Mouse (Mus musculus) cerebral cortex, adult 2 months (tissue): ENCODE data around the gene Aqp9.

Experiments used
- WGBS: fragments of 180-500 bp; shearing (Covaris S2); methylation state at CpG from one replicate; pipeline ENCODE4 v1.1.7; 2018; 5-methylcytosine and 5-hydroxymethylcytosine counted together

Aqp9 gene

DNA sequence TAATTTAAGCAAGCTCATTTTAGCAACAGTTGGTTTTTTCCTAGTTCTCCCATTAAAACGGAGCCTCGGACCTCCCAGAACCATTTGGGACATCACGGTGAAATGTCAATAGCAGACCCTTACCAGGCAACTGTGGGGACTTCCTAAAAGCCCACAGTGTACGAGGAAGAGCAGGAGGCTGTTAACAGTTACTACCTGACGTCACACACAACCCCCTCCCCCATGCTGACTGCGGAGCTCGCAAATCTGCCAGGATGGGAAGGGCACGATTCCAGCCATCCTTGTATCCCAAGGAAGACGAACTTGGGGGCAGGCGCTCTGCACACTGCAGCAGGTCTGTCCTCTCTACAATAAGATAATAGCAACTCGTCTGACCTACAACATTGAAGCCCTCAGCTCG is at the start of gene Aqp9:
Aqp9 (minus strand) TSS at position 172 of the 400 bp plus-strand sequence.
- 23% methylated on average over 12 of the region's 12 CpGs for WGBS

GRCm38 (mm10) chr9:71217793-71218095 is 49.3 kb upstream of the Aqp9 start:
- 22% methylated on average over 5 of the region's 5 CpGs for WGBS

- 9% methylated on average over 20 of the region's 20 CpGs for WGBS
Observed at GRCm38 (mm10) chr9:71216996-71217792, 48.7 kb upstream of the Aqp9 start.

DNA sequence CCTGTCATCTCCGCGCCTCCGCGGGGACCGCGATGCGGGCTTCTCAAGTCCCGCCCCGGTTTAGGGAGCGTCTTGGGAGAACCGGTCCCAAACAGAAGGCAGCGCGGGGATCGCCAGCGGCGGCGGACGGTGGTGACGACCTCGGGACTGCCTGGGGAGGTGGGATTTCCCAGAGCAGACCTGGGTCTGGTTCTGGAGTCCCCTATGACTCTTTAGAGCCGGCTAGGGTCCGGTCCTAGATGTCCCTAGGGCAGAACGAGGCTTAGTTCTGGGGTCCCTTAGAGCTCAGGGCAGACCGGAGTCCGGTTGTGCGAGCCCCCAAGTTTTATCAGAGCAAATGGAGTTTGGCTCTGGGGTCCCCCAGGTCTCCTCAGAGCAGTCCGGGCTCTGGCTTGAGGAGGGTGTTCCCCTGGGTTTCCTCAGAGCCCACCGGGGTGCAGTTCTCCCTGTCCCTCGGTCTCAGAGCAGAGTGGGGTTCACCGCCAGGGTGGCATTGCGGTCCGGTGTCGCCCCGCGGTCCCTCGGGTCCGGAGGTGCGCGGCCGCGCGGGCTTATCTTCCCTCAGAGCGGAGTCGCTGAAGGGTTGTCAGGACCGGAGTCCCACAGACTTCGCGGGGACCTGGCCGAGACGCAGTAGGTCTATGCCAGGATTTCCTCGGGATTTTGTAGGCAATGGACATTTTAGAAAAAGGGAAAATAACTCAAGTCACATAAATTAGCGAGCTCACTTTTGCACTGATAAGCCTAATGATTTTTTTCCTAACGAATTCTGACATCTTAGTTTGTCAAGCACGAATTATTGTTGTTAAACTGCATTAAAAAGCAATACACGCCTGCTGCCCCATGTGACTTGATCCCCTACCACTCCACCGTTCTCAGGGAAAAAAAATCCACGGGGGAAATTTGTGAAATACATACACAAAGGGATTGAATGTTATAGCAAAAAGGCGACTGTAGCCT is 47.8 kb upstream of the Aqp9 start:
- WGBS = 2% methylated on average over 57 of the region's 57 CpGs

- WGBS = 2% methylated on average over 79 of the region's 97 CpGs
Observed at GRCm38 (mm10) chr9:71215248-71216035, 47.0 kb upstream of the Aqp9 start, which contains the start of gene Aldh1a2. TSS of gene Aldh1a2 (plus strand) at chr9:71215789.

- 67% methylated on average over 4 of the region's 4 CpGs for WGBS
Observed at GRCm38 (mm10) chr9:71213636-71214035, 45.2 kb upstream of the Aqp9 start.

DNA sequence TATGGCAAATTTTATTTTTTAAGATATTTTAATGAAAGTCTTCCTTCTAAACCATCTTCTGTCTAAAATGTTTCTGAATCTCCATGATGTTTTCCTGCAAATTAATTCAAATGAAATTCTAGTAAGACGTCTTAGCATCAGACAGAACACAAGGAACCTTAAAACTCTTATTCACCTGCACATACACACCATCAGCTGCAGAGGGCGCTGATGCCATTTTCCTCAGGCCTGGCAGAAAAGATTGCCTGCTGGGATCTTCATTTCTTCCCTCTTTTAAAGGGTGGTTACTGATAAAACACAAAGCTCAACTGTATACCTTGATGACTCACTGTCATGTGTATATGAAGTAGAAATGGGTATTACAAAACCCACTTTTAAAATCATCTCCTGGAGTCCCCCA is 42.4 kb upstream of the Aqp9 start:
- 9% methylated on average over 2 of the region's 2 CpGs for WGBS

- WGBS = 78% methylated on average over 3 of the region's 3 CpGs
Observed at GRCm38 (mm10) chr9:71209299-71209698, 40.8 kb upstream of the Aqp9 start.

DNA sequence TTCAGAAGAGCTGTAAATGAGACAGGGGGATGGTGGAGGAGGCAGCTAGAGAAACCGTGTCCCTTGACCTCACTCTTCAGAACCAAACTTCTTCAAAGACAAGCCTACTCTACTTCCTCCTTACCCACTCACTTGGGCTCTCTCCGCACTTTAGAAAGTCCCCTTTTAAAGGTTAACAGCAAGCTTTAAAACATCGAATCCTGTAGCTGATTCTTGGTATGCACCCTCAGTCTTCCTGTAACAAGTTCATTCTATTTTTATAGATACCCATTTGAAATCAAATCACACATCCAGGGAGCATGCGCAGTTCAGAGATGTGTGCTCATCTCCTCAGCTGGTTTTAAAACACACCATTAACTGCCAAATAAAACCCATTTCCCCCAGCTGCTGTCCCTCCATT is 33.8 kb upstream of the Aqp9 start:
- WGBS = 85% methylated on average over 4 of the region's 4 CpGs

DNA sequence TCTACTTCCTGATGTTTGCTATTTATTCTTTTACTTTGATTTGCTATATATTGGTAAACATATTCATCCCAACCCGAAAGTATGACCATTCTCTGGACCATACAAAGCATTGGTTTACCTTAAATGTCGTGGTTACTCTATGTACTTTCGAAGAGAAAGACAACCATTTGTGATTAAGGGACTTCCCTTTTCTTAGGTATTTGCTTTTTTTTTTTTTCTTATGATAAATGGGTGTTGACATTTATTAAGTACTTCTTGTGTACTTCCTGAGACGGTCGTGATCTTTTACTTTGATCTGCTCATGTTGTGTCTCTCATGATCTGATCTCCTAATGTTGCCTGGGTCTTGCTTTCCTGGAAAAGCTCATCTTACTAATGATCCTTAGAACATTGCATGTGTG is 30.3 kb upstream of the Aqp9 start:
- WGBS = 85% methylated on average over 5 of the region's 5 CpGs

GRCm38 (mm10) chr9:71188647-71189415 is 20.3 kb upstream of the Aqp9 start:
- WGBS = 2% methylated on average over 12 of the region's 12 CpGs

DNA sequence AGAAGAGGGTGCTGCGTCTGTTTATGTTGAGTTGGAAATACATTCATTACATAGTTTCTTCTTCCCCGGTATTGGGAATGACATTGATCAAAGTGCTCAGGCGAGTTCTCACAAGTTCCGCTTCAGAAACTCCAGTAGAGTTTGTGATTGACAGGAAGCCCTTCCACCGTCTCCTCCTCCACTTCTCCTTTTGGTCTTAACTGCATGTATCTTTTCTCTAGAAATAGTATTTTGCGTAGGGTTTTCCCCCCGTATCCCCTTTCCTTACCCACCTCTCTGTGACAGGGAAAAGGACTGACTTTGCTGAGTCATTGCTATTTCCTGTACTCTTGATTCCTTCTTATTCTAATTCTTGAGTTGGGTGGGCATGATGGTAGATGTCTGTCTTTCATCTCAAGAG is 18.9 kb upstream of the Aqp9 start:
- WGBS = 87% methylated on average over 7 of the region's 7 CpGs

GRCm38 (mm10) chr9:71185823-71186222 is 17.3 kb upstream of the Aqp9 start:
- 92% methylated on average over 2 of the region's 2 CpGs for WGBS

- WGBS = 64% methylated on average over 8 of the region's 8 CpGs
Observed at GRCm38 (mm10) chr9:71179964-71180700, 11.7 kb upstream of the Aqp9 start.

GRCm38 (mm10) chr9:71179276-71179896 is 10.9 kb upstream of the Aqp9 start:
- 75% methylated on average over 6 of the region's 6 CpGs for WGBS

- 91% methylated on average over 1 of the region's 1 CpGs for WGBS
Observed at GRCm38 (mm10) chr9:71175686-71176085, 7.2 kb upstream of the Aqp9 start.

- 87% methylated on average over 5 of the region's 5 CpGs for WGBS
Observed at GRCm38 (mm10) chr9:71174316-71174975, 6.0 kb upstream of the Aqp9 start.

DNA sequence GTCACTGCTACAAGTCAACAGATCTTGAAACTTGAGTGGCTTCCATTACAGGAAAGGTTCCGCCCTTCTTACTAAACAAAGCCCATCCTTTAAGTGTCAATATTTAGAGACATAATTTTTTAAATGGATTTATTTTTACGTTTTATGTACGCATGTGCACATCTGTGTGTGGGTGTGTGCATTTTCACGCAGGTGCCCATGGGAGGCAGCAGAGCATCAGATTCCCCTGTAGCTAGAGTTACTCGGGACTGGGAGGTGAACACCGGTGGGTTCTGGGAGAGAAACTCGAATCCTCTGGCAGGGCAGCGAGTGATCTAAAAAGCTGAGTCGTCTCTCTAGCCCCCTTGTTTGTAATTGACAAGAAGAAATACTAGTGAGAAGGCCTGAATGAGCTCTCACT is 5.1 kb upstream of the Aqp9 start:
- WGBS = 65% methylated on average over 9 of the region's 9 CpGs

- WGBS = 37% methylated on average over 2 of the region's 2 CpGs
Observed at GRCm38 (mm10) chr9:71167473-71168215, 838 bp downstream of the Aqp9 start.
